Mouse (Mus musculus) adrenal gland, adult 18-20 months (tissue): ENCODE data around the gene Itga9. TPM values are rescaled to one million over a fixed set of nuclear protein-coding genes. Genes with fewer than 3 reads are reported as not detected.
"Not testable (repeated sequence)": the region's sequence is repeated elsewhere in the genome, so short reads cannot be mapped to it uniquely, and the experiment has no call there.

ENCODE experiments used
- DNase-seq, 2 experiments: peaks; one replicate each; pipeline ENCODE4 v3.0.0; 2021 to 2022; ENCODE audit warnings: low spot score in 2 of 2
- long read RNA-seq, 2 experiments: library from polyadenylated mRNA; stranded (forward); transcript quantifications; one replicate each; pipeline ENCODE4 v2.0.0; 2021
- total RNA-seq, 2 experiments: library from RNA; stranded (reverse); gene quantifications; 1 replicate in 1 of 2; 2 replicates in 1 of 2; pipeline ENCODE4 v1.2.3; 2021

Gene Itga9
- total RNA-seq: 10 to 100 TPM; 24.9 to 57.9 TPM
- long read RNA-seq, experiment 1, full-length matches to known transcripts: 6 of 11 reads
- long read RNA-seq, experiment 1, partial matches to known transcripts: 2 of 11 reads
- long read RNA-seq, experiment 1, other reads (novel, unspliced or antisense): 3 of 11 reads
- long read RNA-seq, experiment 2, full-length matches to known transcripts: 23 of 66 reads
- long read RNA-seq, experiment 2, partial matches to known transcripts: 20 of 66 reads
- long read RNA-seq, experiment 2, other reads (novel, unspliced or antisense): 23 of 66 reads

- DNase-seq: peak; percentile 96
These were observed at the start of gene Itga9 for GRCm38 (mm10) chr9:118606148-118606816. TSS of gene Itga9 (plus strand) at chr9:118606690.

- no peak for DNase-seq
These were observed 49.3 kb upstream of the Itga9 start for GRCm38 (mm10) chr9:118556951-118557780.

- DNase-seq: no peak
These were observed 43.1 kb upstream of the Itga9 start for GRCm38 (mm10) chr9:118563356-118563755.

- DNase-seq: no peak
These were observed 42.6 kb upstream of the Itga9 start for GRCm38 (mm10) chr9:118563866-118564265.

GRCm38 (mm10) chr9:118564696-118565095, 41.8 kb upstream of the Itga9 start:
- DNase-seq: no peak

- no peak for DNase-seq
These were observed 37.2 kb upstream of the Itga9 start for GRCm38 (mm10) chr9:118569328-118569727.

- DNase-seq: no peak
These were observed 35.6 kb upstream of the Itga9 start for GRCm38 (mm10) chr9:118570865-118571264.

- no peak for DNase-seq
These were observed 34.8 kb upstream of the Itga9 start for GRCm38 (mm10) chr9:118571701-118572100.

- DNase-seq: no peak
These were observed 31.6 kb upstream of the Itga9 start for GRCm38 (mm10) chr9:118574911-118575310.

- no peak for DNase-seq
These were observed 26.1 kb upstream of the Itga9 start for GRCm38 (mm10) chr9:118580371-118580770.

- DNase-seq: no peak
These were observed 23.7 kb upstream of the Itga9 start for GRCm38 (mm10) chr9:118582757-118583156.

GRCm38 (mm10) chr9:118584838-118585237, 21.7 kb upstream of the Itga9 start:
- DNase-seq: no peak

GRCm38 (mm10) chr9:118585998-118586397, 20.5 kb upstream of the Itga9 start:
- no peak for DNase-seq

- no peak for DNase-seq
These were observed 19.4 kb upstream of the Itga9 start for GRCm38 (mm10) chr9:118587115-118587514.

- no peak for DNase-seq
These were observed 17.2 kb upstream of the Itga9 start for GRCm38 (mm10) chr9:118589249-118589648.

- DNase-seq: no peak
These were observed 16.3 kb upstream of the Itga9 start for GRCm38 (mm10) chr9:118590230-118590629.

- no peak for DNase-seq
These were observed 14.9 kb upstream of the Itga9 start for GRCm38 (mm10) chr9:118591633-118592032.

GRCm38 (mm10) chr9:118592585-118593249, 13.8 kb upstream of the Itga9 start:
- no peak for DNase-seq

GRCm38 (mm10) chr9:118593443-118593842, 13.0 kb upstream of the Itga9 start:
- no peak for DNase-seq

GRCm38 (mm10) chr9:118596767-118597166, 9.7 kb upstream of the Itga9 start:
- DNase-seq: no peak

- DNase-seq: not testable (repeated sequence)
These were observed 6.1 kb upstream of the Itga9 start for GRCm38 (mm10) chr9:118600393-118600792.
